Mouse (Mus musculus) intestine, postnatal 0 days (tissue): ENCODE results near the gene Ackr2. TPM values are rescaled to one million over a fixed set of nuclear protein-coding genes. Genes with fewer than 3 reads are reported as not detected.

ENCODE experiments used
- ATAC-seq: fragments of 200-750 bp; cut with Nextera tagmentation; 2 replicates; pipeline ENCODE4 v1.8.0; 2017; ENCODE audit warnings: mild to moderate bottlenecking, moderate TSS enrichment, moderate library complexity
- H3K27ac ChIP-seq: fragments of 300-500 bp; sonication (generic); 2 replicates; pipeline ENCODE4 v1.5.1; 2014; ENCODE audit warnings: mild to moderate bottlenecking, low read depth, low read length, moderate library complexity
- H3K27me3 ChIP-seq: fragments of 300-500 bp; sonication (generic); replicated peaks from 2 replicates; pipeline ENCODE4 v1.6.1; 2014; ENCODE audit warnings: low read length, mixed read lengths; ENCODE audit not compliant: control insufficient read depth, insufficient read depth
- H3K36me3 ChIP-seq: fragments of 300-500 bp; sonication (generic); 2 replicates; pipeline ENCODE4 v1.6.1; 2014; ENCODE audit warnings: mild to moderate bottlenecking, moderate library complexity; ENCODE audit not compliant: control insufficient read depth, insufficient read depth
- H3K4me1 ChIP-seq: fragments of 300-500 bp; sonication (generic); replicated peaks from 2 replicates; pipeline ENCODE4 v1.6.1; 2014; ENCODE audit warnings: antibody characterized with exemption, low read length, mixed read lengths; ENCODE audit not compliant: control insufficient read depth, insufficient read depth
- H3K4me2 ChIP-seq: fragments of 300-500 bp; sonication (generic); replicated peaks from 2 replicates; pipeline ENCODE4 v1.6.1; 2014; ENCODE audit warnings: low read depth, mild to moderate bottlenecking, moderate library complexity
- H3K4me3 ChIP-seq: fragments of 300-500 bp; sonication (generic); 2 replicates; pipeline ENCODE4 v1.5.1; 2014; ENCODE audit warnings: low read depth, low read length
- H3K9ac ChIP-seq: fragments of 300-500 bp; sonication (generic); 2 replicates; pipeline ENCODE4 v1.6.1; 2014; ENCODE audit warnings: mild to moderate bottlenecking, low read depth, low read length
- H3K9me3 ChIP-seq: fragments of 300-500 bp; sonication (generic); 2 replicates; pipeline ENCODE4 v1.6.1; 2016; ENCODE audit warnings: mixed run types; ENCODE audit not compliant: control insufficient read depth
- CTCF ChIP-seq: sonication (generic); IDR thresholded peaks from 2 replicates; pipeline ENCODE4 v1.5.1; 2016; ENCODE audit warnings: low read depth, mild to moderate bottlenecking, control low read depth, antibody characterized with exemption, moderate library complexity
- WGBS: fragments of 180-500 bp; shearing (Covaris S2); extraction: QIAGEN DNeasy Blood & Tissue Kit; methylation state at CpG from one replicate; pipeline ENCODE4 v1.1.7; 2014; 5-methylcytosine and 5-hydroxymethylcytosine counted together
- polyA plus RNA-seq: library from polyadenylated mRNA; unstranded; fragments of >200 nt; fragmentation: Nextera tagmentation; extraction: Ambion mirVana; gene quantifications from 2 replicates; pipeline ENCODE4 v1.2.1, GENCODE M21; 2015

The Ackr2 gene
- polyA plus RNA-seq, 1 experiment from 2014 or later = 1.1 TPM

- Histone ChIP-seq H3K9me3 (no peaks in the 10 kb centered on the region), H3K4me2 (no peak overlapping the region), H3K4me3 (no peak overlapping the region), H3K9ac (no peak overlapping the region), H3K36me3 (no peaks in the 10 kb centered on the region), H3K4me1 (no peaks in the 10 kb centered on the region), H3K27me3 (no peaks in the 10 kb centered on the region), H3K27ac (no peak overlapping the region)
- WGBS = 50% methylated on average over 7 of the region's 7 CpGs
- ATAC-seq = no peak
- no peak for TF ChIP-seq CTCF
These were observed 61.9 kb downstream of the Ackr2 start for GRCm38 (mm10) chr9:121959966-121960635.

Other genes with a start within 250 kb of the Ackr2 start
- gene Sec22c, start 192.9 kb upstream of the Ackr2 start, polyA plus RNA-seq = 42.4 and 47.8 TPM in 2 replicates
- gene Ss18l2, start 188.0 kb upstream of the Ackr2 start, polyA plus RNA-seq = 144 and 145 TPM in 2 replicates
- gene Nktr, start 179.2 kb upstream of the Ackr2 start, polyA plus RNA-seq = 32.5 and 35.6 TPM in 2 replicates
- gene Zfp651, start 139.0 kb upstream of the Ackr2 start, polyA plus RNA-seq = 6.2 and 6.8 TPM in 2 replicates
- 0.33 and 0.43 TPM in 2 replicates for gene Klhl40, start 120.7 kb upstream of the Ackr2 start, polyA plus RNA-seq
- 1.3 and 1.6 TPM in 2 replicates for gene Hhatl, start 105.8 kb upstream of the Ackr2 start, polyA plus RNA-seq
- gene Ccdc13, start 58.9 kb upstream of the Ackr2 start, polyA plus RNA-seq = 0.14 and 0.31 TPM in 2 replicates
- gene Higd1a, start 40.0 kb upstream of the Ackr2 start, polyA plus RNA-seq = 162 and 186 TPM in 2 replicates
- gene Cyp8b1, start 17.9 kb downstream of the Ackr2 start, polyA plus RNA-seq = 2.1 and 3.3 TPM in 2 replicates
- gene Fam198a, start 52.6 kb downstream of the Ackr2 start, polyA plus RNA-seq = 0.90 and 1.0 TPM in 2 replicates
- gene Pomgnt2, start 98.8 kb downstream of the Ackr2 start, polyA plus RNA-seq = 5.7 and 7.3 TPM in 2 replicates
- 35.4 and 35.6 TPM in 2 replicates for gene Snrk, start 218.9 kb downstream of the Ackr2 start, polyA plus RNA-seq